Mouse (Mus musculus) gastrocnemius, adult 8-10 months (tissue): ENCODE results near the gene Rnf111. TPM values are rescaled to one million over a fixed set of nuclear protein-coding genes. Genes with fewer than 3 reads are reported as not detected.
"Not testable (repeated sequence)": the region's sequence is repeated elsewhere in the genome, so short reads cannot be mapped to it uniquely, and the experiment has no call there.

Experiments
- DNase-seq, 2 experiments: peaks; one replicate each; pipeline ENCODE4 v3.0.0; 2022; ENCODE audit warnings: low spot score in 2 of 2
- total RNA-seq, 4 experiments: library from RNA; stranded (reverse); gene quantifications; 2 replicates each; pipeline ENCODE4 v1.2.4; 2022

The Rnf111 gene
- total RNA-seq, 4 experiments from 2014 or later = 9.9 to 13.2 (median 11.0) TPM

GRCm38 (mm10) chr9:70496990-70497389, 6.5 kb downstream of the Rnf111 start:
- DNase-seq = no peak

- DNase-seq = no peak
Observed at GRCm38 (mm10) chr9:70493038-70493437, 10.5 kb downstream of the Rnf111 start.

GRCm38 (mm10) chr9:70491176-70491575, 12.3 kb downstream of the Rnf111 start:
- DNase-seq = no peak

- DNase-seq = no peak
Observed at GRCm38 (mm10) chr9:70487401-70487800, 16.1 kb downstream of the Rnf111 start.

GRCm38 (mm10) chr9:70485840-70486239, 17.7 kb downstream of the Rnf111 start:
- DNase-seq = no peak

- no peak for DNase-seq
Observed at GRCm38 (mm10) chr9:70483495-70483894, 20.0 kb downstream of the Rnf111 start.

- DNase-seq = no peak
Observed at GRCm38 (mm10) chr9:70481872-70482271, 21.7 kb downstream of the Rnf111 start.

- no peak for DNase-seq
Observed at GRCm38 (mm10) chr9:70477229-70477628, 26.3 kb downstream of the Rnf111 start.

GRCm38 (mm10) chr9:70475777-70476270, 27.7 kb downstream of the Rnf111 start:
- no peak for DNase-seq

GRCm38 (mm10) chr9:70473400-70473799, 30.1 kb downstream of the Rnf111 start:
- no peak for DNase-seq

GRCm38 (mm10) chr9:70463091-70463490, 40.4 kb downstream of the Rnf111 start:
- not testable (repeated sequence) for DNase-seq

- no peak for DNase-seq
Observed at GRCm38 (mm10) chr9:70452371-70452770, 51.2 kb downstream of the Rnf111 start.

GRCm38 (mm10) chr9:70449072-70449471, 54.5 kb downstream of the Rnf111 start:
- no peak for DNase-seq

GRCm38 (mm10) chr9:70439959-70440358, 63.6 kb downstream of the Rnf111 start:
- DNase-seq = no peak

- DNase-seq = no peak
Observed at GRCm38 (mm10) chr9:70422661-70423060, 80.9 kb downstream of the Rnf111 start.

- peak; percentile 57 to 74 for DNase-seq
Observed at GRCm38 (mm10) chr9:70421257-70422056, 82.1 kb downstream of the Rnf111 start, which contains the start of gene Ccnb2. Ccnb2 (minus strand) TSS chr9:70421547.

- DNase-seq = no peak
Observed at GRCm38 (mm10) chr9:70416412-70416811, 87.1 kb downstream of the Rnf111 start.

GRCm38 (mm10) chr9:70413038-70413437, 90.5 kb downstream of the Rnf111 start:
- DNase-seq = no peak

GRCm38 (mm10) chr9:70410668-70411067, 92.9 kb downstream of the Rnf111 start:
- DNase-seq = no peak

GRCm38 (mm10) chr9:70409743-70410142, 93.8 kb downstream of the Rnf111 start:
- DNase-seq = no peak

GRCm38 (mm10) chr9:70408791-70409190, 94.7 kb downstream of the Rnf111 start:
- DNase-seq = no peak

GRCm38 (mm10) chr9:70406596-70406995, 96.9 kb downstream of the Rnf111 start:
- DNase-seq = no peak

GRCm38 (mm10) chr9:70401937-70402539, 101.5 kb downstream of the Rnf111 start:
- no peak for DNase-seq
